Mouse (Mus musculus): ENCODE measurements around the gene Vax2. TPM values are rescaled to one million over a fixed set of nuclear protein-coding genes. Genes with fewer than 3 reads are reported as not detected.

The Vax2 gene
- total and polyA plus RNA-seq, 2 experiments from 2014 or later = not detected

DNA sequence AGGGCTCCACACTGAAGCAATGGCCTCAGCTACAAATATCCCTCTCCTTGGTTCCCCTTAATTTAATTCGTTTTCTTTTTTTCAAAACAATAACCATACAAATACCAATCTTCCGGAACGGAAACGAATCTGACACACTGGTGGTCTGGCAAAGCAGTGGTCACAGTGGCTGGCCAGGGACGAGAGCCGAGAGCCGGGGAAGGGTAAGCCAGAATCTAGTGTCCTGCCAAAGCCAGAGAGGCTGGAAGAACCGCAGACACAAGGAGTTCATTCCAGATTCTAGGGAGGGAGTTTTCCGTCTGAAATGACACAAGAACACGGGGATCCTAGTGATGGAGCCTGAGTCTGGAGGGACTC is 7.4 kb upstream of the Vax2 start:
- Histone ChIP-seq H3K27me3 (ENCODE audit: control insufficient read depth, insufficient read depth, low read length) (peaks cover 96% of the 10 kb centered on the region), H3K36me3 (replicated peaks; ENCODE audit: control insufficient read depth, insufficient read depth, low read length) (no peaks in the 10 kb centered on the region), H3K4me3 (ENCODE audit: low read depth, low read length) (no peak overlapping the region), H3K27ac (ENCODE audit: low read depth) (no peak overlapping the region), H3K9me3 (replicated peaks; ENCODE audit: control insufficient read depth, low read length) (no peaks in the 10 kb centered on the region), H3K4me1 (ENCODE audit: control insufficient read depth, insufficient read depth) (no peaks in the 10 kb centered on the region), H3K9ac (replicated peaks; ENCODE audit: low read depth, low read length) (no peak overlapping the region), H3K4me2 (ENCODE audit: low read depth, low read length) (no peak overlapping the region)
- TF ChIP-seq CTCF (IDR thresholded peaks at IDR 0.05; ENCODE audit: low read depth) = no peak
- DNase-seq (ENCODE audit: low spot score) = no peak
- WGBS = 2% methylated on average over 10 of the region's 10 CpGs
- ATAC-seq (ENCODE audit: insufficient read depth, low read depth) = no peak

DNA sequence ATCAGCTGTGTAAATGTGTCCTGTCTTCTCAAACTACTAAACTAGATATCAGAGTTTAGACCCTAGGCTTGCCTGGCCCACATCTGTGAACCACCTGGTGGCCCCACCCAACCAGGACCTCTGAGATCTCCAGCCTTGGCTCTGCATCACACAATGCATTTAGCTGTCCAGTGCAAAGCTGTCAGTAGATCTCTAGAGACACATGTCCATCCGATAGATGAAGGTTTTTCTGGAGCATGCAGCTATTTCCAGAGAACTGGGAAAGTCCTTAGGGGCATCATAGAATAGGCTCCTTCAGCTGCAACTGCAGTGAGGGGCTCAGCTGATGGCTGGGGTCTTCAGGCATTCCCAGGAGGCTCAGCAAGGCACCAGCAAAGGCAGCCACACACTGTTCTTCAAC is 6.8 kb upstream of the Vax2 start:
- H3K9ac ChIP-seq (replicated peaks; ENCODE audit: low read depth, low read length) = no peak overlapping the region
- TF ChIP-seq CTCF (IDR thresholded peaks at IDR 0.05; ENCODE audit: low read depth) (no peak), EP300 (IDR thresholded peaks at IDR 0.05; ENCODE audit: low read depth) (no peak)
- no peak overlapping the region for H3K4me3 ChIP-seq (ENCODE audit: low read depth, low read length)
- no peaks in the 10 kb centered on the region for H3K4me1 ChIP-seq (ENCODE audit: control insufficient read depth, insufficient read depth)
- no peak for ATAC-seq (ENCODE audit: insufficient read depth, low read depth)
- DNase-seq (ENCODE audit: low spot score) = no peak
- H3K27me3 ChIP-seq (ENCODE audit: control insufficient read depth, insufficient read depth, low read length) = peaks cover 96% of the 10 kb centered on the region
- H3K4me2 ChIP-seq (ENCODE audit: low read depth, low read length) = no peak overlapping the region
- WGBS = 15% methylated on average over 1 of the region's 1 CpGs
- H3K36me3 ChIP-seq (replicated peaks; ENCODE audit: control insufficient read depth, insufficient read depth, low read length) = no peaks in the 10 kb centered on the region
- H3K9me3 ChIP-seq (replicated peaks; ENCODE audit: control insufficient read depth, low read length) = no peaks in the 10 kb centered on the region
- no peak overlapping the region for H3K27ac ChIP-seq (ENCODE audit: low read depth)

DNA sequence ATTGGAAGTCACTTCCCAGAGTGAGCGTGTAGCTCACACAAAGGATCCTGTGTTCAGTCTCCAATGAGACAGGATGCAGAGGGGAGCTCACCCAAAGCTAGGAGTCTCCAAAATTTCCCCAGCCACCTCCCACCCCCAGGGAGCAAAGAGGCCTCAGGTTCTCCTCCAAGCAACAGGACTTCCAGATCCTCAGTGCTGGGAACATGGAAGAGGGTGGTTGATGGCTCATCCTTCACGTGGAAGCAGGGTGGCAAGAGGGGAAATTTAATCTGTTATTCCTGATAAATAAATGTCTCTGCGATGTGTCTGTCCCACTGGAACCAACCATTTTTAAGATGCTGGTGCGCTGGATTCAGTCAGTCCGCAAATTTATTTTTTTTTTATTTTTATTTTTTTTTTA is 6.4 kb upstream of the Vax2 start:
- Histone ChIP-seq H3K4me3 (ENCODE audit: low read depth, low read length) (no peak overlapping the region), H3K36me3 (replicated peaks; ENCODE audit: control insufficient read depth, insufficient read depth, low read length) (no peaks in the 10 kb centered on the region), H3K27ac (ENCODE audit: low read depth) (no peak overlapping the region), H3K9ac (replicated peaks; ENCODE audit: low read depth, low read length) (no peak overlapping the region), H3K9me3 (replicated peaks; ENCODE audit: control insufficient read depth, low read length) (no peaks in the 10 kb centered on the region), H3K4me1 (ENCODE audit: control insufficient read depth, insufficient read depth) (no peaks in the 10 kb centered on the region), H3K4me2 (ENCODE audit: low read depth, low read length) (no peak overlapping the region), H3K27me3 (ENCODE audit: control insufficient read depth, insufficient read depth, low read length) (peaks cover 96% of the 10 kb centered on the region)
- DNase-seq (ENCODE audit: low spot score) (no peak), ATAC-seq (ENCODE audit: insufficient read depth, low read depth) (no peak)
- 23% methylated on average over 5 of the region's 5 CpGs for WGBS
- TF ChIP-seq EP300 (IDR thresholded peaks at IDR 0.05; ENCODE audit: low read depth) = no peak
- TF ChIP-seq CTCF (IDR thresholded peaks at IDR 0.05; ENCODE audit: low read depth) = no peak

DNA sequence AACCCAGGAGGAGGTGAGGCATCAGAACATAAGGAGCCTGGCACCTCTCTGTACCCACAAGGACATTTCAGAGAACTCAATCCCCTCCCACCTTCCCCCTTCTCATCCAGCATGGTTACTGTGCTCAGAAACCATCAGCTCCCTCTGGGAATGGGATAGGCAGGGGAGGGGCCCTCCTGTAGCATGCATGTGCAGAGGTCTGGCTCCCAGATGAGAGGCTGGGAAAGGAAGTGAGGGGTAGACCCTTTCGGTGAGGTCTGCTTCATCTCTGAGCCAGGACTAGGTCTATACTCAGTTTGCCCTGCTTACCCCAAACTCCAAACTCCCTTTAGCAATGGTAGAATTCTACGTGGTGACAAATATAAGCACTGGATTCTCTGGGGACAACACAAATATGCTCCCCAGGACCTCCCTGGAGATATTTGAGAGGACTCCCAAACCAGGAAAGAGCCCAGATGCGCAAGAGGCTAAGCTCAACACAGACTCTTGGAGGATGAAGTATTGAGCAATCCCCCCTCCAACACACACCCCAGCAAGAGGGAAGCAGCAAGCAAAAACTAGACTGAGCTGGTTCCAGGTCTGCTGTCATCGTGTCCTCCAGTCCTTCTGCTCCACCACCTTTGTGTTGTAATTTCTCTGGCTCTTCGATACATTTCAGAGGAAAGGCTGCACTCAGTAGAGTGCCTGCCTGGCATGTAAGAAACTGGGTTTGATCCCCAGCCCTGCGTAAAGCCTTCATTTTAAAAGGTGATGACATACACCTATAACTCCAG is 3.1 kb upstream of the Vax2 start:
- Histone ChIP-seq H3K4me1 (ENCODE audit: control insufficient read depth, insufficient read depth) (peaks cover 9% of the 10 kb centered on the region), H3K9ac (replicated peaks; ENCODE audit: low read depth, low read length) (no peak overlapping the region), H3K9me3 (replicated peaks; ENCODE audit: control insufficient read depth, low read length) (no peaks in the 10 kb centered on the region), H3K36me3 (replicated peaks; ENCODE audit: control insufficient read depth, insufficient read depth, low read length) (no peaks in the 10 kb centered on the region), H3K27ac (ENCODE audit: low read depth) (no peak overlapping the region), H3K27me3 (ENCODE audit: control insufficient read depth, insufficient read depth, low read length) (peaks cover 100% of the 10 kb centered on the region), H3K4me2 (ENCODE audit: low read depth, low read length) (no peak overlapping the region), H3K4me3 (ENCODE audit: low read depth, low read length) (no peak overlapping the region)
- DNase-seq (ENCODE audit: low spot score) (no peak), ATAC-seq (ENCODE audit: insufficient read depth, low read depth) (no peak)
- TF ChIP-seq CTCF (IDR thresholded peaks at IDR 0.05; ENCODE audit: low read depth) (no peak), EP300 (IDR thresholded peaks at IDR 0.05; ENCODE audit: low read depth) (no peak)
- 9% methylated on average over 6 of the region's 6 CpGs for WGBS

DNA sequence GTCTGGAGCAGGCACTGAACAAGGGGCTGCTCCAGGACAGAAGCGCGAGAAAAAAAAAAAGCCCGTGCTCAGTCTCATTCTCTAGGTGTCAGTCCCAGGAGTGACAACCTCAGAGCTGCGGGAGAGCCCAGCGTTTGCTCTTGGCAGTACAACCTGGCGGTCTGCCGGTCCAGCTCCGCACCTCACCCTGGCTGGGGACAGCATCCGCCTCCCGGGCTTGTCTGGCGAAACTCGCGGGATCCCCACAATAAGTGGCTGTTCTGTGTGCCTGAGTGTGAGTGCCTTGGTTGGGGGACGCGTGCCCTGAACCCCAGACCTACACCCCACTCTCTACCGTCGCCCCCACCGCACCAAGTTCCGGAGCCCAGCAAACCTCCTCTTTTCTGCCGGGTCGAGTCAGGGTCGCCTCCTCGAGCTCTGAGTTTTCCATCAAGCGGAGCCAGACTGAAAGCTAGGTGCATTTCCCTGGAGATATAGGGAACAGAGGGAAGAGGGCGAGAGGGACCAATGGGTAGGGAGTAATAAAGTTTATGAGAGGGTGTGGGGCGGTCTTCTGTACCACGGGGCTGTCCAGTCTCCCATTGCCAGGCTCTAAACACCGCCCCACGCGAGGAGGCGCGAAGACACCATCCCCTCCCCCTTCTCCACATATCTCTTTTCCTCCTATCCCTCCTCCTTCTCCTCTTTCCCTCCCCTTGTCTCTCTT is 550 bp upstream of the Vax2 start:
- WGBS = under 1% methylated on average over 32 of the region's 32 CpGs
- peaks cover 100% of the 10 kb centered on the region for H3K27me3 ChIP-seq (ENCODE audit: control insufficient read depth, insufficient read depth, low read length)
- H3K4me2 ChIP-seq (ENCODE audit: low read depth, low read length) = peak overlapping the region; percentile 62
- no peak overlapping the region for H3K9ac ChIP-seq (replicated peaks; ENCODE audit: low read depth, low read length)
- ATAC-seq (ENCODE audit: insufficient read depth, low read depth) (peak; percentile 19; the same call in 1 of the 2 replicates), DNase-seq (ENCODE audit: low spot score) (no peak)
- no peaks in the 10 kb centered on the region for H3K9me3 ChIP-seq (replicated peaks; ENCODE audit: control insufficient read depth, low read length)
- H3K4me1 ChIP-seq (ENCODE audit: control insufficient read depth, insufficient read depth) = peaks cover 9% of the 10 kb centered on the region
- H3K4me3 ChIP-seq (ENCODE audit: low read depth, low read length) = peak overlapping the region; percentile 46
- no peak for TF ChIP-seq EP300 (IDR thresholded peaks at IDR 0.05; ENCODE audit: low read depth)
- no peak for TF ChIP-seq CTCF (IDR thresholded peaks at IDR 0.05; ENCODE audit: low read depth)
- H3K36me3 ChIP-seq (replicated peaks; ENCODE audit: control insufficient read depth, insufficient read depth, low read length) = no peaks in the 10 kb centered on the region
- H3K27ac ChIP-seq (ENCODE audit: low read depth) = no peak overlapping the region

All from heart, postnatal 0 days (tissue).